Comparison of ENCODE assay signal across 8 mouse cellular contexts in the genomic region with DNA sequence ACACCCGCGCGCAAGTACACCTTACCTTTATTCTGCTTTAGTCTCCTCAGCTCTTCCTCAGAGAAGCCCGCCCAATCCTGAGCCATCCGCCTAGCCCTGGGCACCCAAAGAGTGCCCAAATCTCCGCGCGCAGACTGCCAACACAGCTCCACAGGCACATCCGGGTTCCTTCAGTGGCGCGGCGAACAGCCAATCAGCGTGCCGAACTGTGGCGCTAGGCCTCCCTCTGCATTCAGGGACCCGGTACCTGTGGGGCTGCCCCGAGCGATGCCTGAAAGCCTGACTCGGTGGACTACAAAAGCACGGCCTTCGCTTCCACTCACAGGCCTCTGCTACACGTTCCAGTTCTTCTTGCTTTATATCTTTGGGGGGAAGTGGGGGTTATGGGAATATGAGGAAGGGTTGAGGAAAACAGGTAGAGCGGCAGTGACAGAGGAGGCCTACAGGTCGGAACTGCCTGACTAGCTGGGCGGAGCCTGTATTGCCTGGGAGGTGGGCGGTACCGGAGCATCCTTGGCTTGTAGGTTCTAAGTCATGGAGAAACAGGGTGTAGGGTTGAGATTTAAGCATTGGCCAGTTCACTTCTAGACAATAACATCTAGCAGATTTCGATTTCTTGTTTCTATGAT. TPM values are rescaled to one million over a fixed set of nuclear protein-coding genes. Genes with fewer than 3 reads are reported as not detected.
DNase-seq lines count a peak whose midpoint lies in the region; ATAC-seq and TF ChIP-seq lines count a peak whose summit lies in the region.

Gene Gorab, minus strand, starts transcription at position 172 of the 629 bp plus-strand sequence.

- peaks cover 13% of the 10 kb centered on the region for H3K4me1 ChIP-seq in hindbrain, embryonic 10.5 days (replicated peaks)
- peaks cover 6% of the 10 kb centered on the region for H3K4me1 ChIP-seq in lung, postnatal 0 days (ENCODE audit: insufficient read depth, low read depth, low read length)

- H3K9me3 ChIP-seq in hindbrain, embryonic 10.5 days = no peaks in the 10 kb centered on the region
- no peaks in the 10 kb centered on the region for H3K9me3 ChIP-seq in lung, postnatal 0 days (ENCODE audit: low read length)

- peak within 1 kb of the TSS; percentile 78 for H3K4me2 ChIP-seq in lung, postnatal 0 days (replicated peaks; ENCODE audit: low read depth, low read length)

- ATAC-seq in frontal cortex, adult (ENCODE audit: low TSS enrichment) = peak; percentile 100
- ATAC-seq in lung, postnatal 0 days = peak; percentile 100

- no peaks in the 10 kb centered on the region for H3K36me3 ChIP-seq in hindbrain, embryonic 10.5 days
- H3K36me3 ChIP-seq in lung, postnatal 0 days (ENCODE audit: insufficient read depth, low read length) = no peaks in the 10 kb centered on the region

- under 1% methylated on average over 28 of the region's 28 CpGs for WGBS in hindbrain, embryonic 10.5 days
- 2% methylated on average over 28 of the region's 28 CpGs for WGBS in lung, postnatal 0 days

- peak; percentile 87 for TF ChIP-seq EP300 in lung, postnatal 0 days (IDR thresholded peaks at IDR 0.05)

- peak; percentile 19; the same call in 1 of the 2 replicates for TF ChIP-seq CTCF in lung, postnatal 0 days (IDR thresholded peaks at IDR 0.05)

- peak within 1 kb of the TSS; percentile 87 for H3K4me3 ChIP-seq in hindbrain, embryonic 10.5 days
- peak within 1 kb of the TSS; percentile 76 for H3K4me3 ChIP-seq in lung, postnatal 0 days (ENCODE audit: low read depth, low read length)

- DNase-seq in MN1 (ENCODE audit: low spot score) = peak; percentile 96
- DNase-seq in cerebellum, adult 9-10 months = peak; percentile 97
- peak; percentile 96 for DNase-seq in hindbrain, embryonic 10.5 days (ENCODE audit: low spot score)
- DNase-seq in layer of hippocampus, adult 9-11 months = peak; percentile 94
- peak; percentile 95 for DNase-seq in lung, postnatal 0 days (ENCODE audit: low spot score)
- DNase-seq in ovary, postnatal 14 days (ENCODE audit: low spot score) = peak; percentile 89
- DNase-seq in thymus, postnatal 14 days = peak; percentile 93

- no peaks in the 10 kb centered on the region for H3K27me3 ChIP-seq in hindbrain, embryonic 10.5 days (ENCODE audit: insufficient read depth, poor library complexity, severe bottlenecking)
- H3K27me3 ChIP-seq in lung, postnatal 0 days (replicated peaks; ENCODE audit: insufficient read depth, low read length) = no peaks in the 10 kb centered on the region

- peak within 1 kb of the TSS; percentile 69 for H3K9ac ChIP-seq in lung, postnatal 0 days (replicated peaks; ENCODE audit: low read depth)

- H3K27ac ChIP-seq in hindbrain, embryonic 10.5 days = peak within 1 kb of the TSS; percentile 99
- peak within 1 kb of the TSS; percentile 84 for H3K27ac ChIP-seq in lung, postnatal 0 days (ENCODE audit: low read length)

RNA-seq across cellular contexts. Expression of gene Gorab, which starts in this region (rescaled TPM):
- polyA plus RNA-seq in hindbrain, embryonic 10.5 days (2016; fragmentation: Nextera tagmentation; extraction: Ambion mirVana) = 22.9 and 24.0 TPM in 2 replicates
- polyA plus RNA-seq in lung, postnatal 0 days (2015; fragmentation: Nextera tagmentation; extraction: Ambion mirVana) = 9.6 and 11.1 TPM in 2 replicates

Comparison
In these comparisons a context has a peak if more than half of its experiments do, and no peak if none do; other contexts are left out.
1. Peak in every context shown above with its lines: DNase-seq, ATAC-seq, H3K4me3 ChIP-seq and H3K27ac ChIP-seq.